Mouse (Mus musculus): ENCODE measurements around the gene Elk4.

Elk4 gene

GRCm38 (mm10) chr1:132069436-132069835, 62.0 kb downstream of the Elk4 start:
- no peak for DNase-seq

- DNase-seq: no peak
Observed at GRCm38 (mm10) chr1:132070659-132071058, 63.3 kb downstream of the Elk4 start.

GRCm38 (mm10) chr1:132075576-132075975, 68.2 kb downstream of the Elk4 start:
- DNase-seq: no peak

GRCm38 (mm10) chr1:132078413-132078812, 71.0 kb downstream of the Elk4 start:
- DNase-seq: no peak

Data from cerebellum, postnatal 25 days (tissue).